Mouse (Mus musculus): ENCODE measurements around the gene Olfr958. TPM values are rescaled to one million over a fixed set of nuclear protein-coding genes. Genes with fewer than 3 reads are reported as not detected.

Olfr958 gene
- total RNA-seq, 1 experiment, result not detected

DNA sequence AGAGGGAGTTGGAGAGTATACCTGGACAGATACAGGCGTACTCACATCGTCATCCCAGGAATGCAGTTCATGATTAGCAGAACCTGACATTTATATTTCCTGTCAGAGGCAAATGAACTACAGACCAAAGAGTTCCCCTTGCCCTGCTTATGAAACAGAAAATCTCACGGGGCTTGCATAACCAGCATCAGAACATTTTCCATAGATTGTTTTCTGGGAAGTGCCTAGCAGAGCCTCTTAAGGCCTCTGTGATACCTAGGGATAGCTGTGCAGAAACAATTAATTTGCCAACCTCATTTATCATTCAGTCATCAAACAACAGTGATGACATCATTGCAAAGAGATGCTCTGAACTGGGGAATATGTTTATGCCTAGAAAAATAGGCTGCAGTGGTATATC lies 21.6 kb upstream of the Olfr958 start, which contains the start of gene Olfr959:
Gene Olfr959, minus strand, starts transcription at position 101 of the 400 bp plus-strand sequence.
- Histone ChIP-seq H3K9me3 (ENCODE audit: control insufficient read depth, insufficient read depth, low read depth, low read length) (no peaks in the 10 kb centered on the region), H3K4me3 (ENCODE audit: insufficient read depth in 1 of 2, low read depth in 1 of 2, low read length in 2 of 2, poor library complexity in 1 of 2, severe bottlenecking in 1 of 2) (no peak within 1 kb of the TSS), H3K4me1 (ENCODE audit: control insufficient read depth in 2 of 2, insufficient read depth in 2 of 2, low read length in 2 of 2, poor library complexity in 1 of 2) (no peaks in the 10 kb centered on the region), H3K27ac (ENCODE audit: insufficient read depth, low read depth, low read length, poor library complexity, severe bottlenecking) (no peak within 1 kb of the TSS), H3K36me3 (ENCODE audit: control insufficient read depth, insufficient read depth, low read length, poor library complexity, severe bottlenecking) (no peaks in the 10 kb centered on the region), H3K9ac (ENCODE audit: insufficient read depth, low read depth, low read length, poor library complexity, severe bottlenecking) (no peak within 1 kb of the TSS)
- in situ Hi-C loops (cut with MboI; ENCODE audit: low sequenced_read_pairs in 2 of 2, unreplicated experiment in 2 of 2), result no loop called here
- TF ChIP-seq ZNF384 (IDR thresholded peaks at IDR 0.05; ENCODE audit: low read depth, low read length), result no peak
- no peak for TF ChIP-seq CHD2 (IDR thresholded peaks at IDR 0.05; ENCODE audit: low read depth, low read length)
- no peak for DNase-seq (ENCODE audit: low read depth, low spot score)

DNA sequence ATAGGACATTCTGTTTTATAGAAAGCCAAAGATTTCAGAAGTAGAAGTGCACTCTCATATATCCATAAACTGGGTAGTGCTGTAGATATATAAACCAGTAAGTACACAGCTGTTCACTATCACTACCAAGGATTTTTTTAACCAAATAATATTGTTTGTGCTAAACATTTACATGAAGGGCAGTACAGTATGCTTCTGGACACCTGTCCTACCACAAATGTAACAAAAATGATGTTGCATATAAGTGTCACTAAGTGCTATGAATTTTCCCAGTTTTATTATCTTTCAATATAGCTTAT lies 4.4 kb upstream of the Olfr958 start:
- Histone ChIP-seq H3K4me1 (ENCODE audit: control insufficient read depth in 2 of 2, insufficient read depth in 2 of 2, low read length in 2 of 2, poor library complexity in 1 of 2) (no peaks in the 10 kb centered on the region), H3K4me3 (ENCODE audit: insufficient read depth in 1 of 2, low read depth in 1 of 2, low read length in 2 of 2, poor library complexity in 1 of 2, severe bottlenecking in 1 of 2) (no peak overlapping the region), H3K9me3 (ENCODE audit: control insufficient read depth, insufficient read depth, low read depth, low read length) (no peaks in the 10 kb centered on the region), H3K9ac (ENCODE audit: insufficient read depth, low read depth, low read length, poor library complexity, severe bottlenecking) (no peak overlapping the region), H3K36me3 (ENCODE audit: control insufficient read depth, insufficient read depth, low read length, poor library complexity, severe bottlenecking) (no peaks in the 10 kb centered on the region), H3K27ac (ENCODE audit: insufficient read depth, low read depth, low read length, poor library complexity, severe bottlenecking) (no peak overlapping the region)
- TF ChIP-seq HCFC1 (IDR thresholded peaks at IDR 0.05; ENCODE audit: borderline replicate concordance, insufficient read depth, low read length) (no peak), ZNF384 (IDR thresholded peaks at IDR 0.05; ENCODE audit: low read depth, low read length) (no peak), ZC3H11A (IDR thresholded peaks at IDR 0.05; ENCODE audit: borderline replicate concordance, low read depth, low read length) (no peak), MAFK (IDR thresholded peaks at IDR 0.05; ENCODE audit: insufficient read depth, low read depth, low read length) (no peak), CHD2 (IDR thresholded peaks at IDR 0.05; ENCODE audit: low read depth, low read length) (no peak)
- no peak for DNase-seq (ENCODE audit: low read depth, low spot score)
- in situ Hi-C loops (cut with MboI; ENCODE audit: low sequenced_read_pairs in 2 of 2, unreplicated experiment in 2 of 2), result no loop called here

DNA sequence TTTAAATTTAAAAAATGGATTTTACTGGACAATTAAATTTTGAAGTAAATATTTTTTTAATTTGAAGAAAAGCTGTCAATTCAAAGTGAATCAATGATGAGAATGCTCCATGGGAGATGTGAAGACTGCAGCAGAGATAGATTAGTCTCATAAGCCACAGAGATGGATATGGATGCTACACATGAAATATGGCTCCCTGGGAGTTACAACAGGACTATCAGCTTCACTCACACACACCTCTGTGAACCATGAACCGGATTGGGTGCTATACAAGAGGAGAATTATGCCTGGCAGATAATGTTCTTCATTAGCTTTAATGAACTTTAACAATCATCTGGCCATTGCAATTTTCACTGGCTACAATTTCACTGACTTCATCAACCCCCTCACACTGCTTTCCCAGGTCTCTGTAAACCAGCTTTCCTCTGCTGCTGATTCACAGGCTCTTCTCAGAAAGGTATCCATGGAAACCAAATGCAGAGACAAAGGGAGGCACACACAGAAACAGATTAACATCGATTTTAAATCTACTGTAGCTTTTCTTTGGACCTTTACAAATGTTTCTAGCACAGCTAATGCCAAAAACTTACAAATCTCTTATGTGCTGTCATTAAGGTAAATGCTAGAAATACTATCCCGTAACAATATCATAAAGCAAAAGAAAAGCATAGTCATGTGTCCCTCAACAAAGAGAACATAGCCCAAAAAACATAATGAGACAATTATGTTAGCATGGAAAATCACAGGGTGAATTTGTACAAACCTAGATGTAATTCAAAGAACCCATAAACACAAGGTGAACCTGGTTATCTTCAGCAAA lies 3.9 kb upstream of the Olfr958 start:
- H3K4me1 ChIP-seq (ENCODE audit: control insufficient read depth in 2 of 2, insufficient read depth in 2 of 2, low read length in 2 of 2, poor library complexity in 1 of 2), result no peaks in the 10 kb centered on the region
- no peak overlapping the region for H3K27ac ChIP-seq (ENCODE audit: insufficient read depth, low read depth, low read length, poor library complexity, severe bottlenecking)
- in situ Hi-C loops (cut with MboI; ENCODE audit: low sequenced_read_pairs in 2 of 2, unreplicated experiment in 2 of 2), result no loop called here
- H3K36me3 ChIP-seq (ENCODE audit: control insufficient read depth, insufficient read depth, low read length, poor library complexity, severe bottlenecking), result no peaks in the 10 kb centered on the region
- H3K4me3 ChIP-seq (ENCODE audit: insufficient read depth in 1 of 2, low read depth in 1 of 2, low read length in 2 of 2, poor library complexity in 1 of 2, severe bottlenecking in 1 of 2), result no peak overlapping the region
- H3K9ac ChIP-seq (ENCODE audit: insufficient read depth, low read depth, low read length, poor library complexity, severe bottlenecking), result no peak overlapping the region
- no peaks in the 10 kb centered on the region for H3K9me3 ChIP-seq (ENCODE audit: control insufficient read depth, insufficient read depth, low read depth, low read length)
- TF ChIP-seq CHD2 (IDR thresholded peaks at IDR 0.05; ENCODE audit: low read depth, low read length) (no peak), ZNF384 (IDR thresholded peaks at IDR 0.05; ENCODE audit: low read depth, low read length) (no peak), HCFC1 (IDR thresholded peaks at IDR 0.05; ENCODE audit: borderline replicate concordance, insufficient read depth, low read length) (no peak), MAFK (IDR thresholded peaks at IDR 0.05; ENCODE audit: insufficient read depth, low read depth, low read length) (no peak), ZC3H11A (IDR thresholded peaks at IDR 0.05; ENCODE audit: borderline replicate concordance, low read depth, low read length) (no peak)
- no peak for DNase-seq (ENCODE audit: low read depth, low spot score)

DNA sequence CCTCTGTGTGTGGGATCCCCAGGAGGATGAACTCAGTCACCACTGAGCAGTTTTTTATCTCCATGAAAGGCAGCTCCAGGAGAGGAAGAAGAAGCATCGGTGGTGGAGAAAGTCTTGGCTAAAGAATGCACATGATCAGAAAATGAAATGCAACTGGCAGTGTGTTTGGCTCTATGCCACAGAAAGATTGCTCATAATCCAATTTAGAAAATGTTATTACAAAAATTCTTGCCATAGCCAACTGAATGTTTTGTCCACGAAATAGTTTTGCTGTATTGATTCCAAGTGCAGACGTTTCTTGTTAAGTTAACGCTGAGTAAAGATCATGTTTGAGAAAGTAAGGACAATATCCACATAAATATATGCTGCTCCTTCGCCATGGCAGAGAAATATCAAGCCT lies 3.0 kb downstream of the Olfr958 start:
- Histone ChIP-seq H3K4me1 (ENCODE audit: control insufficient read depth in 2 of 2, insufficient read depth in 2 of 2, low read length in 2 of 2, poor library complexity in 1 of 2) (no peaks in the 10 kb centered on the region), H3K36me3 (ENCODE audit: control insufficient read depth, insufficient read depth, low read length, poor library complexity, severe bottlenecking) (no peaks in the 10 kb centered on the region), H3K9ac (ENCODE audit: insufficient read depth, low read depth, low read length, poor library complexity, severe bottlenecking) (no peak overlapping the region), H3K9me3 (ENCODE audit: control insufficient read depth, insufficient read depth, low read depth, low read length) (no peaks in the 10 kb centered on the region), H3K27ac (ENCODE audit: insufficient read depth, low read depth, low read length, poor library complexity, severe bottlenecking) (no peak overlapping the region), H3K4me3 (ENCODE audit: insufficient read depth in 1 of 2, low read depth in 1 of 2, low read length in 2 of 2, poor library complexity in 1 of 2, severe bottlenecking in 1 of 2) (no peak overlapping the region)
- no peak for DNase-seq (ENCODE audit: low read depth, low spot score)
- in situ Hi-C loops (cut with MboI; ENCODE audit: low sequenced_read_pairs in 2 of 2, unreplicated experiment in 2 of 2), result no loop called here
- no peak for TF ChIP-seq ZNF384 (IDR thresholded peaks at IDR 0.05; ENCODE audit: low read depth, low read length)
- TF ChIP-seq CHD2 (IDR thresholded peaks at IDR 0.05; ENCODE audit: low read depth, low read length), result no peak
- TF ChIP-seq HCFC1 (IDR thresholded peaks at IDR 0.05; ENCODE audit: borderline replicate concordance, insufficient read depth, low read length), result no peak
- TF ChIP-seq ZC3H11A (IDR thresholded peaks at IDR 0.05; ENCODE audit: borderline replicate concordance, low read depth, low read length), result no peak
- no peak for TF ChIP-seq MAFK (IDR thresholded peaks at IDR 0.05; ENCODE audit: insufficient read depth, low read depth, low read length)

Measured in ES-E14 (cell line).